Mouse (Mus musculus) embryonic facial prominence, embryonic 14.5 days (tissue): ENCODE results near the gene Il17re. TPM values are rescaled to one million over a fixed set of nuclear protein-coding genes. Genes with fewer than 3 reads are reported as not detected.

Source experiments
- ATAC-seq: fragments of 200-750 bp; cut with Nextera tagmentation; 2 replicates; pipeline ENCODE4 v1.8.0; 2017; ENCODE audit warnings: low read depth, moderate number of reproducible peaks, moderate TSS enrichment
- DNase-seq: peaks from one replicate; pipeline ENCODE4 v3.0.0-alpha.2; 2015; ENCODE audit warnings: low spot score
- H3K27ac ChIP-seq: fragments of 300-500 bp; sonication (generic); replicated peaks from 2 replicates; pipeline ENCODE4 v1.5.1; 2014; ENCODE audit warnings: low read depth, mild to moderate bottlenecking, low read length, moderate library complexity
- H3K27me3 ChIP-seq: fragments of 300-500 bp; sonication (generic); replicated peaks from 2 replicates; pipeline ENCODE4 v1.6.1; 2014; ENCODE audit warnings: low read length; ENCODE audit not compliant: control insufficient read depth, insufficient read depth
- H3K36me3 ChIP-seq: fragments of 300-500 bp; sonication (generic); 2 replicates; pipeline ENCODE4 v1.6.1; 2014; ENCODE audit warnings: low read length, mixed read lengths; ENCODE audit not compliant: control insufficient read depth, insufficient read depth
- H3K4me1 ChIP-seq: fragments of 300-500 bp; sonication (generic); 2 replicates; pipeline ENCODE4 v1.6.1; 2014; ENCODE audit warnings: antibody characterized with exemption, low read length; ENCODE audit not compliant: control insufficient read depth, insufficient read depth
- H3K4me2 ChIP-seq: fragments of 300-500 bp; sonication (generic); 2 replicates; pipeline ENCODE4 v1.6.1; 2014; ENCODE audit warnings: low read depth, mild to moderate bottlenecking, low read length, moderate library complexity, mixed read lengths
- H3K4me3 ChIP-seq: fragments of 300-500 bp; sonication (generic); 2 replicates; pipeline ENCODE4 v1.5.1; 2014; ENCODE audit warnings: low read depth, mild to moderate bottlenecking, low read length
- H3K9ac ChIP-seq: fragments of 300-500 bp; sonication (generic); 2 replicates; pipeline ENCODE4 v1.6.1; 2014; ENCODE audit warnings: low read depth, mild to moderate bottlenecking, low read length, moderate library complexity, mixed read lengths
- H3K9me3 ChIP-seq: fragments of 300-500 bp; sonication (generic); 2 replicates; pipeline ENCODE4 v1.6.1; 2016; ENCODE audit warnings: low read length; ENCODE audit not compliant: control insufficient read depth
- WGBS: fragments of 180-500 bp; shearing (Covaris S2); extraction: QIAGEN DNeasy Blood & Tissue Kit; methylation state at CpG from one replicate; pipeline ENCODE4 v1.1.7; 2014; 5-methylcytosine and 5-hydroxymethylcytosine counted together
- polyA plus RNA-seq: library from polyadenylated mRNA; unstranded; fragments of >200 nt; fragmentation: Nextera tagmentation; extraction: Ambion mirVana; gene quantifications from 2 replicates; pipeline ENCODE4 v1.2.1, GENCODE M21; 2014

The Il17re gene
- polyA plus RNA-seq, 1 experiment from 2014 or later: 3.6 TPM

DNA sequence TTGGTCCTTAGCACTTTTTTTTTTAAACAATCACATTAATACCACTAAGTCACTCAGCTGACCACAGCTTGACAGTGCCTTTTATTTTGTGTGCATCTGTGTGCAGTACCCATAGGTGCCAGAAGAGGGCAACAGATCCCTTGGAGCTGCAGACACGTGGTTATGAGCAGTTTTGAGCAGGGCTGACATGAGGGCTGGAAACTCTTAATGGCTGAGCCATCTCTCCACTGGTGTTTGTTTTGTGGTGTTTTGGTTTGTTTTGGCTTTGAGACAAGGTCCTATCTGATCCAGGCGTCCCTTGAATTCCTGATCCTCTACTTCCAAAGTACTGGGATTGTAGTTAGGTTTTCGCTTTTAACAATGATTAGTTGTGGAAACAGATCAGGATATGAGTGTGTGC lies 30.9 kb upstream of the Il17re start:
- Histone ChIP-seq H3K27ac (no peak overlapping the region), H3K9ac (no peak overlapping the region), H3K36me3 (no peaks in the 10 kb centered on the region), H3K4me3 (no peak overlapping the region), H3K27me3 (no peaks in the 10 kb centered on the region), H3K4me2 (no peak overlapping the region), H3K9me3 (no peaks in the 10 kb centered on the region), H3K4me1 (no peaks in the 10 kb centered on the region)
- DNase-seq (no peak), ATAC-seq (no peak)
- WGBS: 55% methylated on average over 3 of the region's 3 CpGs

DNA sequence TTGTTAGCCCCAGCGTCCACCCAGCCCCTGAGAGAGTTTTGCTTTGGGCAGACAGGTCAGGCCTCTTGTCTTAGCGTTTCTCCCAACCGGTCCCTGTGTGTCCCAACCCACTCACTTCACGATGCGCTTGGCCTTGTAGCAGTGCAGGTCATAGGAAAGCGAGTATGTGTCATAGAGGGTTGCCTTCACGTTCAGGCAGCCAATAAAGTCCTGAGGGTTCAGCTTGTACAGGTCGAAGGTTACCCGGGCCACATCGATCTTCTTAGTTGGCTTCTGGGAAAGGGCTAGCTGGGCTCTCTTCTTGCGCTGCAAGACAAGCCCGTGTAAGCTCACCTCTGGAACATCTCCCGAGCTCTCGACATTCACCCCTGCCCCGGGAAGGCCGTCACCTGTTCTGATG lies 30.3 kb upstream of the Il17re start:
- 86% methylated on average over 16 of the region's 16 CpGs for WGBS
- DNase-seq: no peak
- H3K4me2 ChIP-seq: no peak overlapping the region
- H3K36me3 ChIP-seq: no peaks in the 10 kb centered on the region
- no peak overlapping the region for H3K4me3 ChIP-seq
- H3K4me1 ChIP-seq: no peaks in the 10 kb centered on the region
- no peak overlapping the region for H3K9ac ChIP-seq
- H3K27ac ChIP-seq: no peak overlapping the region
- H3K9me3 ChIP-seq: no peaks in the 10 kb centered on the region
- no peak for ATAC-seq
- H3K27me3 ChIP-seq: no peaks in the 10 kb centered on the region

DNA sequence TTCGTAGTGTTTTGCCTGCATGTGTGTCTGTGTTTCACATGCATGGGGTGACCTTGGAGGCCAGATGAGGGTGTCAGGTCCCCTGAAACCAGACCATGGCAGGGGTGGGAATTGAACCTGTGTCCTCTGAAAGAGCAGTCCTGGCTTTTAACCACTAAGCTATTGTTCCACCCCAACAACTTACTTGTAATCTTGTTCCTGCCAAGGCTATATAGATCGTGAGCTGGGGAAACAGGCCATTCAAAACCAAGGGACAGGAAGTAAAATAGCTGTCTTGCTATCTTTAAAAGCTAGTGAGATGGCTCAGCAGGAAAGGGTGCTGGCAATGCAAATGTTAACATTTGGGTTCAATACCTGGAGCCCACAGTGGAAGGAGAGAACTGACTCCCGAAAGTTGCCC lies 28.3 kb upstream of the Il17re start:
- no peaks in the 10 kb centered on the region for H3K27me3 ChIP-seq
- no peak overlapping the region for H3K27ac ChIP-seq
- no peaks in the 10 kb centered on the region for H3K9me3 ChIP-seq
- ATAC-seq (no peak), DNase-seq (no peak)
- no peak overlapping the region for H3K4me3 ChIP-seq
- H3K4me1 ChIP-seq: no peaks in the 10 kb centered on the region
- 69% methylated on average over 3 of the region's 3 CpGs for WGBS
- H3K36me3 ChIP-seq: no peaks in the 10 kb centered on the region
- H3K4me2 ChIP-seq: no peak overlapping the region
- no peak overlapping the region for H3K9ac ChIP-seq

DNA sequence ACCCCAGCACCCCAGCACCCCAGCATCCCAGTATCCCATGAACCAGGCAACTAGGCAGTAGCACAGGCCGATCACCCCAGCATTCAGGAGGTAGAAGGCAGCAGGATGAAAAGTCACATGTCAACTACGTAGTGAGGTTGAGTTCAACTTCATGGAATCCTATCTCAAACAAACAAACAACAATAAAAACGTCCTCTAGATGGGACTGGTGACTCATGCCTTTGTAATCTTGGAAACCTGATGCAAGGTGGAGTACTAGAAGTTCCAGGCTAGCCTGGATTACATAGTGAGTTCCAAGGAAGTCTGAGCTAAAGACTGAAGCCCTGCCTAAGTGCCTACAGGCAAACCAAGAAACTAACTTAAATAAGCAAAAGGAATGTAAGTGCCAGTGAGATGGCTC lies 27.4 kb upstream of the Il17re start:
- H3K9ac ChIP-seq: no peak overlapping the region
- WGBS: 57% methylated on average over 3 of the region's 3 CpGs
- no peaks in the 10 kb centered on the region for H3K4me1 ChIP-seq

DNA sequence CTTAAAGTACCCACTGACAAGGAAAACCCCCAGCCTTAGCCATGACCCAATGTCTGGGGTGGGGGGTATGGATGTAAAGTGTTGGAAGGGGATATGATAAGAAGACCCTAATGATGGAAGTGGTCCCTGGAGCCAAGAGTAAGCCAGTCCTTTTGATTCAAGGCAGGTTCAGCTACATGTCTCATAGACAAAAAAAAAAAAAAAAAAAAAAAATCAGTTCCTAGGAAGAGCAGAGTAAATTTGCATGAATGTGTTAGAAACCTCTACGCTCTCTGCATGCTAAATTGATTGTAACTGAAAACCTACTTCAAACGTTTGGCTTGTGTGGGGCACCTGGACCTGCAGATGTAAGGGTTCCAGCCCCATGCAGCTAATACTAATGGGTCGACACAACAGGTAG lies 26.5 kb upstream of the Il17re start:
- no peak overlapping the region for H3K27ac ChIP-seq
- ATAC-seq (no peak), DNase-seq (no peak)
- H3K4me1 ChIP-seq: no peaks in the 10 kb centered on the region
- H3K27me3 ChIP-seq: no peaks in the 10 kb centered on the region
- no peak overlapping the region for H3K4me2 ChIP-seq
- no peaks in the 10 kb centered on the region for H3K9me3 ChIP-seq
- no peak overlapping the region for H3K9ac ChIP-seq
- H3K36me3 ChIP-seq: no peaks in the 10 kb centered on the region
- WGBS: 48% methylated on average over 3 of the region's 3 CpGs
- no peak overlapping the region for H3K4me3 ChIP-seq

More for the DNA sequence above, 27.4 kb upstream of the Il17re start:
- Histone ChIP-seq H3K36me3 (no peaks in the 10 kb centered on the region), H3K4me3 (no peak overlapping the region), H3K9me3 (no peaks in the 10 kb centered on the region), H3K27ac (no peak overlapping the region), H3K4me2 (no peak overlapping the region), H3K27me3 (no peaks in the 10 kb centered on the region)
- DNase-seq: no peak
- no peak for ATAC-seq

DNA sequence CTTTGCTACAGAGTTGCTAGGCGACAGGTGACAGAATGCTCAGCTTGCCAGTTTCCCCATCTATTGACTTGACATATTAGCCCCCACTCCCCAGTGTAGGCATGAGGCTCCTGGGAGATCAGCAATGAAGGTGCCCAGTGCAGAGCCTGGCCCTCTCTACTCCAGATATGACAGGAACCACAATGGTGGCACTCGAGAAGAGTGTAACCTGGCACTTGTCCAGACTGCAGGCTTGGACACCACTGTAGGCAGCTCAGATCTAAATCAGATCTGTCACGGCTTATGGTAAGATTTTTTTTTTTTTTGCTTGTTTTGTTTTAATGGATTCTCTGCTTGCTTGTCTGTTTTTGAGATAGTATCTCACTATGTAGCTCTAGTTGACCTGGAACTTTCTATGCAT lies 24.6 kb upstream of the Il17re start:
- no peak overlapping the region for H3K27ac ChIP-seq
- no peaks in the 10 kb centered on the region for H3K9me3 ChIP-seq
- no peak overlapping the region for H3K4me3 ChIP-seq
- H3K36me3 ChIP-seq: no peaks in the 10 kb centered on the region
- DNase-seq: no peak
- 70% methylated on average over 3 of the region's 3 CpGs for WGBS
- H3K4me2 ChIP-seq: no peak overlapping the region
- H3K9ac ChIP-seq: no peak overlapping the region
- no peaks in the 10 kb centered on the region for H3K4me1 ChIP-seq
- no peak for ATAC-seq
- H3K27me3 ChIP-seq: no peaks in the 10 kb centered on the region

DNA sequence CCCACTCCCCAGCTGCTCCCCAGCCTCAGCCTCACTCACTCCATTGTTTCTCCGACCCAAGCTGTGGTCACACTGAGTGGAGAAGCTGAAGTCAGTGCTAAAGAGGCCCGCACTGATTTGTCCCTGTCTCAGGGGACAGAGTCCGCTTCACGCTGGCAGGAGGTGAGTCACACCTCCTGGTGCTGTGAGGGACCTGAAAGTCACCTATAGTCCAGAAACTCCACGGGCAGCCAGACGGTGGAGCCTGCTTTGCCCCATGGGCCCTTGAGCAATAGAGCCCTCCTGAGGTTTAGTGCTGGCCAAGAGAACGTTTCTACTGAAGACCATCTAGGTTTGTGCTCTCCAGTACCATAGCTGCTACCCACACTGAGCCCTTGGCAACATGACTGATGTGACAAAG lies 23.6 kb upstream of the Il17re start:
- no peak for DNase-seq
- no peaks in the 10 kb centered on the region for H3K9me3 ChIP-seq
- no peak overlapping the region for H3K4me2 ChIP-seq
- H3K9ac ChIP-seq: no peak overlapping the region
- H3K27me3 ChIP-seq: no peaks in the 10 kb centered on the region
- no peak overlapping the region for H3K27ac ChIP-seq
- 66% methylated on average over 7 of the region's 7 CpGs for WGBS
- H3K4me3 ChIP-seq: no peak overlapping the region
- no peaks in the 10 kb centered on the region for H3K4me1 ChIP-seq
- no peaks in the 10 kb centered on the region for H3K36me3 ChIP-seq
- no peak for ATAC-seq

DNA sequence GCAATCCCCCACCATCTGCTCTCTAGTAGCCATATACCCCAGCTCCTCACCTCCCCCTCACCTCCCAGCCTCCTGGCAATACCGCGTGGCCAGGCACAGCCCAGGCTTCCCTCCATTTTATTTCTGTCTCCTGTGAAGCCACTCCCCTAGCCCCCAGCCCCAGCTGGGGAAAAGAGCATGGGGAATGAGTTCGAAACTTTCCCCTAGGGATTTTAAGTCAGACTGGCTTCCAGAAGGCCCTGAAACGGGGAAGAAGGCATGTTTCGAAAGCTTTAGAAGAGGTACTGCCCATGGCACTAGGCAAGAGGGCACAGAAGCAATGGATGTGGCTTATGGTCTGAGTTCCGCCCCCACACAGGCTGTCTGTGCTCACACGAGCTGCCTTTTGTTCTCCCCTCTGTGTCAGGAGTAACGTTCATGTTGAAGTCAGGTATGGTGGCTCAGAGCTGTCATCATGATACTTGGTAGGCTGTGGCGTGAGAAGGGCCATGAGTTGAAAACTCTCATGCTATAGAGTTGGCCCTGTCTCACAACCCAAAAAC lies 22.5 kb upstream of the Il17re start, which contains the start of gene Cidec:
TSS of gene Cidec (minus strand) at position 97 of the 542 bp plus-strand sequence.
- 82% methylated on average over 9 of the region's 9 CpGs for WGBS
- ATAC-seq: no peak
- no peak for DNase-seq

DNA sequence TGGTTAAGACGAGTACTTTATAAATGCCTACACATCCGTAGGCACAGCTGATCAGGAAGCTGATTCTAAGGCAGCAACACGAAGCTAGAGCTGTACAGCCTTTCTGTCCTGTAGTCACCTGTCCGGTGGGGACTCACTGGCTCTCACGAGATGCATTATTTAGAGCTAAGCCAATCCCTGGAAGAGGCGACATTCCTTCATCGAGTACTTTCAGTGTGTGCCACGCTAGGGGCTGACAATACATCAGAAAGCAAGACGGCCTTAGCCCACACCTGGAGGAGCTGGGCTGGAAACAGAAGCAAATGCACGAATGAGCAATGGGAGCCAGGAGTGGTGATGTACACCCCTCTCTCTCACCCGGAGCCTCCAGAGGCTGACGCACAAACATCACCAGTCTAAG lies 21.1 kb upstream of the Il17re start:
- DNase-seq (no peak), ATAC-seq (no peak)
- Histone ChIP-seq H3K9ac (no peak overlapping the region), H3K36me3 (no peaks in the 10 kb centered on the region), H3K27me3 (no peaks in the 10 kb centered on the region), H3K9me3 (no peaks in the 10 kb centered on the region), H3K4me1 (no peaks in the 10 kb centered on the region), H3K4me2 (no peak overlapping the region), H3K4me3 (no peak overlapping the region), H3K27ac (no peak overlapping the region)
- WGBS: 78% methylated on average over 12 of the region's 12 CpGs

More for the DNA sequence above, 22.5 kb upstream of the Il17re start, which contains the start of gene Cidec:
- H3K27me3 ChIP-seq: no peaks in the 10 kb centered on the region
- no peak within 1 kb of the TSS for H3K4me2 ChIP-seq
- no peaks in the 10 kb centered on the region for H3K9me3 ChIP-seq
- no peak within 1 kb of the TSS for H3K9ac ChIP-seq
- H3K4me1 ChIP-seq: no peaks in the 10 kb centered on the region
- H3K4me3 ChIP-seq: no peak within 1 kb of the TSS
- H3K36me3 ChIP-seq: no peaks in the 10 kb centered on the region
- no peak within 1 kb of the TSS for H3K27ac ChIP-seq
